Mouse (Mus musculus) kidney, adult 2 months (tissue): ENCODE results near the gene Bri3bp.

Source experiments
- CTCF ChIP-seq: fragments of 200-500 bp; conservative IDR thresholded peaks from 2 replicates; pipeline ENCODE4 v1.5.1; 2011; ENCODE audit warnings: low read depth, mild to moderate bottlenecking, control low read depth, low read length, moderate library complexity, mixed read lengths; ENCODE audit not compliant: insufficient read depth, insufficient read length
- POLR2A ChIP-seq: fragments of 200-500 bp; IDR thresholded peaks from one replicate; pipeline ENCODE4 v1.6.1; 2011; ENCODE audit warnings: low read depth, low read length, control low read depth

DNA sequence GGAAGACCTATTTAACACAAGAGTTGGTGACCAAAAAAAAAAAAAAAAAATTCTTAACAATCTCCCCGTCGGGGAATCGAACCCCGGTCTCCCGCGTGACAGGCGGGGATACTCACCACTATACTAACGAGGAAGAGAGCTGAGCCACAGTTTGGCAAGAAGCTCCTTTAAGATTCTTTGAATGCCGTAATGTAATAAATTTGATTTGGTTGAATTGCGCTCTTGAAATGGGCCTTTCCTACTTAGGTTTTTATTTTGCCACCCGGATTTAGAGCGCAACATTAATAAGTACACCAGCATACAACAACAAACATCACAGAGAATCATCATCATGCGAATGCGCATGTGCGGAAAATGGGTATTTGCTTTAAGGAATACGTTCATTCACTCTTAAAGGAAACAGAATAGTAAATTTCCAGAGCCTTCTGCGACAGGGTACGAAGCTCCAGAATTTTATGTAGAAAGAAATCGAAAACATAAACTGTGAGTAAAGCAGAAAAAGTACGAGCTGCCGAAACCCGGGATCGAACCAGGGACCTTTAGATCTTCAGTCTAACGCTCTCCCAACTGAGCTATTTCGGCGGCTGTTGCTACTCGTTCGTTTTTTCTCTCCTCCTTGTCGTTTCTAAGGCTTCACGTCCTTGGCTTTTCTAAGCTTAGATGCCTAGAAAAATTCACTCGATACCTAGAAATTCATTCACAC, 35.7 kb upstream of the Bri3bp start:
- TF ChIP-seq CTCF (no peak), POLR2A (no peak)
